Mouse (Mus musculus): ENCODE measurements around the gene Sox18.

Sox18 gene

DNA sequence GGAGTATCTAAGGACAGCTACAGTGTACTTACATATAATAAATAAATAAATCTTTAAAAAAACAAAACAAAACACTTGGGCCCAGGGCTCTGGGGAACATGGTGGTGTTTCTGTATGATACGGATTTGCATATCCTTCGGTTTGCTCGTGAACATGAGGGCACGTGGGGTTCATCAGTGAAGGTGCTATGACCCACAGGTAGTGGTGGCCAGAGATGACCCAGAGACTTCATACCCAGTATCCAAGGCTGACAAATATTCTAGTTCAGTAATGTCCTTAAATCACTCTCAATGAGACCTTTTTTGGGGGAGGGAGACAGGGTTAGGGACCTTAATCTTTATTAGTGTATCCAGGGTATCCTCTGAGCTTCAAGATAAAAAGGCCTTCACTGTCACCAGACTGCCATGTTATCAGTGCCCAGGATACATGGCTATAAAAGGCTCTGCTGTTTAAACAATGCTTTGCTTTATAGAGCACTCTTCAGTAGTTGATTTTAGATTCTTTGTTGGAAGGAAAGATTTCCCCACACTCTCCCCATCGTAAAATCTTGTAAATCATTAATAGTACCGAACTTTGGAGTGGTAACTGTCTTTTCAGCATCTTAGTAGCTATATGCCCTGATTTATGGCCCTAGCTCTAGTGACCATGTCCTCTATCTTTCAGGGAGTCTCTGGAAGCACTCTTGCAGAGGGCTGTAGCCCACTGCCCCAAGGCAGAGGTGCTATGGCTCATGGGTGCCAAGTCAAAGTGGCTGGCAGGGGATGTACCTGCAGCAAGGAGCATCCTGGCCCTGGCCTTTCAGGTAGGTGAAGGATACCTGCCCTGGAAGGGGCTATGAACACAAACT lies 24.6 kb downstream of the Sox18 start:
- no peak for DNase-seq (ENCODE audit: low read depth)

DNA sequence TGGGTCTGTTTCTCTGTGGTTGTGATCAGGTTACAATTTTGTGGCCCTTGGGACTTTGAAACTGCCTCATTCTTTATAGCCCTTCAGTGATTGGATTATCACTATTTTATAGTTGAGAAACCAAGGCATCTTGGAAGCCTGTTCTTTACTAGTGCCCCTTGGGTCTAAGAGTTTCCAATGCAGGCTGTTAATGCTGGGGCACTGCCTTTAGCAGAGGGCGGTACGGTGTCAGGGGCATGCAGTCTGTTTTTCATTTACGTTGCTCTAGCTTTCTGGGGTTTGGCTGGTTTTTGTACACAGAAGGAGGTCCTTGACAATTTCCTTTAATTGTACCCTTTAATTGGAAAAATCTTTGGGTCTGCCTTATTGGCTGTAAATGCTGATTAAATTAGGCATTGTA lies 25.8 kb downstream of the Sox18 start:
- no peak for DNase-seq (ENCODE audit: low read depth)

DNA sequence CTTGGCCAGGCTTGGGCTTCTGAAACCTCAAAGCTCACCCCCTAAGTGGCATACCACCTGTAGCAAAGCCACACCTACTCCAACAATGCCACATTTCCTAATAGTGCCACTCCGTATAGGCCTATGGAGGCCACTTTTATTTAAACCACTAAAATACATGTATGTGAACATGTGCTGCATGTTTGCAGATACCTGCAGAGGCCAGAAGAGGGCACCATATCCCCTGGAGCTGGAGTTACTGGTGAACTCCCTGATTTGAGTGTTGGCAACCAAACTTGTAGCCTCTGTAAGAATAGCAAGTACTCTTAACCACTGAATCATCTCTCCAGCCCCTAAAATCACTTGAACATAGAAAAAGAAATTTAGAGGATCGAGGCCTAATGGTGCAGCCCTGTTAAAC lies 27.1 kb downstream of the Sox18 start:
- DNase-seq (ENCODE audit: low read depth), result no peak

DNA sequence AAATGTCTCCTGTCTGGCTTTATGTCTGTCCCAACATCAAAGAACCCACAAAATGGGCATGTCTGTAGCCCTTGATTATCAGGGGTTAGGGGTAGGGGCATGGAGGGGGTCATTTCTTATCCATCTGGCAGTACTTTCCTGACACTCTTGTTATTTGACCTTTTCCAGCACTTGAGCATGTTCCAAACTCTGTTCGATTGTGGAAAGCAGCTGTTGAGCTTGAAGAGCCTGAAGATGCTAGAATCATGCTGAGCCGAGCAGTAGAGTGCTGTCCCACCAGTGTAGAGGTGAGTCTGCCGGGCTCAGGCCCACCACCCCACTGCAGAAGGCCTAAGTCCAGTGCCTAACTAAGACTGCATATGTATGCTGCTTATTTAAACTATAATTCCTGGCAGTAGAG lies 35.6 kb downstream of the Sox18 start:
- no peak for DNase-seq (ENCODE audit: low read depth)

DNA sequence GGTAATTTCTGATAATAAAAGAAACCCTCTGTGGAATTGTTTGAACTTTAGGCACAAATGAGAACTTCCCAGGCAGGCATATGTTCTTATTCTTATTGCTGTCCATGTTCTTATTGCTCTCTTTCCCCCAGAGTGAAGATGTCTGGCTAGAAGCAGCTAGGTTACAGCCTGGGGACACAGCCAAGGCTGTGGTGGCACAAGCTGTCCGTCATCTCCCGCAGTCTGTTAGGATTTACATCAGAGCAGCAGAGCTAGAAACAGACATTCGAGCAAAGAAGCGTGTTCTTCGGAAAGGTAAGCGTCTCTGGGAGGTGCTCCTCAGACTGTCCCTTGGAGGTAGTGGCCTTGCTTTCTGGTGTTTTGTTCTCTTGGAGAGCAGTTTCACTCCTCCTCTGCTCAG lies 38.8 kb downstream of the Sox18 start:
- DNase-seq (ENCODE audit: low read depth), result no peak

DNA sequence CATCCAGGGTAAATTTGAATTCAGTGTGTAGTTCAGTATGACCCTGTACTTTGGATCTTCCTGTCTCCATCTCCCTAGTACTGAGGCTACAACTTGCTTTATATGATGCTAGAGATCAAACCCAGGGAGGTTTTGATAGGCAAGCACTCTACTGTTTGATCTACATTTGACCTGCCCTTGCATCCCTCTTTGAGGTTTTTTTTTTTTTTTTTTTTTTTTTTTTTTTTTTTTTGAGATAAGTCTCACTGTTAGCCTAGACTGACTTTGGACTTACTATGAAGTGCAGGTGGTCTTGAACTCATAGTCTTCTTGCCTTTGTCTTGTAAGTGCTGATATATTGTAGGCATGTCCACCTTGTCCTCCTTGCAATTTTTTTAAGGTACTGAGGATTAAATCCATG lies 43.0 kb downstream of the Sox18 start:
- no peak for DNase-seq (ENCODE audit: low read depth)

DNA sequence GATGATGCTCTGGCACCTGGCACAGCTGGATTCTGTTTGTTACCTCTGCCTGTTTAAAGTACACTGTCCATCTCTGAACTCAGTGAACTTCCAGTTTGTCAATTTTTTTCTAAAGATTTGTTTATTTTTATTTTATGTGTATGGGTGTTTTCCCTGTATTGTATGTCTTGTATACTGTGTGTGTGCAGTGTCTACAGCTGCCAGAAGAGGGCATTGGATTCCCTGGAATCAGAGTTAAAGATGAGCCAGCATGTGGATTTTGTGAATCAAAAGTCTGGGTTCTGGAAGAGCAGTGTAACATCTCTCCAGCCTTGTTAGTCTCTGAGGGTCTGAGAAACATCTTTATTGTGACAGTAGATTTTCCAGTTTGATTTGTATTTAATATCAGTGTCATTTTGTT lies 48.0 kb downstream of the Sox18 start:
- DNase-seq (ENCODE audit: low read depth), result no peak

Measured in fibroblast of lung, adult 2 months (primary cell).